Mouse (Mus musculus): ENCODE measurements at regions not wholly inside any gene's neighbourhood (a gene's known extent, or its start where the extent isn't known, plus 50 kb on each side); places are given as distances from the start of the nearest gene placed in this dataset.

DNA sequence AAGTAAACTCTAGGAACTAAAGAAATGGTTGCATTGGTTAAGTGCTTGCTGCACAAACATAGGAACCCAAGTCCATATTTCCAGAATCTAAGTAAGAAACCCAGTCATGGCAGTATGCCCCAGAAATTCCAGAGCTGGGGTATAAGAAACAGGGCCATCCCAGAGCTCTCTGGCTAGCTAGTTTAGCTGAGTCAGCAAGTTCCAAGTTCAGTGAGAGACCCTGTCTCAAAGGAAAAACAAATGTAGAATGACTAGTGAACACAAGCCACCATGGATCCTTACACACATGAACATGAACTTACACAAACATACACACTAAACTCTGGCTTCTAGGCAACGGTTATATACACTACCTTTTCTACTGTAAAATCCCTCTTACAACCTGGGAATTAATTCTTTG, 245.4 kb downstream of the Slc4a3 start:
- H3K9me3 ChIP-seq, result no peaks in the 10 kb centered on the region
- H3K27ac ChIP-seq, result no peak overlapping the region
- H3K36me3 ChIP-seq, result no peaks in the 10 kb centered on the region
- H3K4me3 ChIP-seq, result no peak overlapping the region
- no peaks in the 10 kb centered on the region for H3K4me1 ChIP-seq
- WGBS, result 78% methylated on average over 1 of the region's 1 CpGs
- no peak for DNase-seq (ENCODE audit: low spot score)
- H3K27me3 ChIP-seq (ENCODE audit: insufficient read depth, poor library complexity, severe bottlenecking), result peaks cover 4% of the 10 kb centered on the region; the same call in 1 of the 2 replicates

DNA sequence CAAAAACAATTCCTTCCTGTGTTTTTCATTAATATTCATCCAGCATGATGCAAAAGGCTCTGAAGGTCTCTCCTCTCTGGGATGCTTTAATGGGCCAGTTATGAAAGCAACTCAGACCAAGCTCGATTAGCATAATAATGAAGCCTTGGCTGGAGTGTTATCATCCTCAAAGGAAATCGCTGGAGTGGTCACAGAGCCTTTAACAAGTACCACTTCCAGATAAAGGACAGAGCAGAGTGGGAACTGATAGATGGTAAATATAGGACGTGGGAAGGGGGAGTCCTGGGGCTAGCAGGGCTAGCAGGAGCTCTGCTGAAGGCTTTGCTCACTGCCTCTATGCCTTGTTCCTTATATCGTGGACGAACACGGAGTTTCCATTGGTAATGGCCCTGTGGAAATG, 251.7 kb downstream of the Slc4a3 start:
- 26% methylated on average over 6 of the region's 6 CpGs for WGBS
- no peak for DNase-seq (ENCODE audit: low spot score)
- no peaks in the 10 kb centered on the region for H3K36me3 ChIP-seq

DNA sequence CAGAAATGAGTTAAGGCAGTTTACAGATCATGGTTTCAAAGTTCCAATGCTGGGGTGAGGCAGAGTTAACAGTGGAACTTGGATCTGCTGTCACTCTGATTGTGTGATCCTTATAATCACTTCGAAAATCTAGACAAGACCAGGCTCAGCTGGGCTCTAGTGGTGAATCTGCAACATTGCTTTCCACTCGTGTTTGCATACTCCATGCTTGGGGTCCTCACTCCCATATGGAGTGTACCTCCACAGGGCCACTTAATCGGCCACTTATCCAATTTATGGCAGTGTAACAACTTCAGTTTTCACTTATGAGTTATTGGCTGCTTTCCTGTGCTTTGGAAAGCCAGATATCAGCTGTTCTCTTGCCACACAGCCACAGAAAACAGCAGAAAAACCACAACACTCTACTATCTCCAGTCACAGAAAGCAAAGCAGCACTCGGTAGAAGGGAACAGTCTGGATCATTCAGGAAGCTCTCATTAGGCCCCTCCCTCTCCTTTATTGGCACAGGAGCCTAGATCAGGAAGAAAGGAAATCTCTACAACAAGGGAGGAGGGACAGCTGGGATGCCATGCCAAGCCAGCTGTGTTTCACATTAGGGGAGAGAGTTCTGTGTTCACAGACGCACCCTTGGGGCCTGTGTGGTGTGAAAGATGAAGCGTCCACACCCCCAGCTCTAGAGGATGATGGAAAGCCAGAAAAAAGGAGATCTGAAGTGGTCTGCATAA, 252.5 kb downstream of the Slc4a3 start:
- Histone ChIP-seq H3K4me3 (no peak overlapping the region), H3K27ac (no peak overlapping the region), H3K4me1 (peaks cover 21% of the 10 kb centered on the region), H3K36me3 (no peaks in the 10 kb centered on the region), H3K9me3 (no peaks in the 10 kb centered on the region), H3K27me3 (ENCODE audit: insufficient read depth, poor library complexity, severe bottlenecking) (peaks cover 12% of the 10 kb centered on the region; the same call in 1 of the 2 replicates)
- DNase-seq (ENCODE audit: low spot score), result no peak
- 50% methylated on average over 6 of the region's 6 CpGs for WGBS

More for the DNA sequence above, 251.7 kb downstream of the Slc4a3 start:
- Histone ChIP-seq H3K27me3 (ENCODE audit: insufficient read depth, poor library complexity, severe bottlenecking) (peaks cover 7% of the 10 kb centered on the region; the same call in 1 of the 2 replicates), H3K27ac (no peak overlapping the region), H3K9me3 (no peaks in the 10 kb centered on the region), H3K4me3 (no peak overlapping the region), H3K4me1 (peaks cover 20% of the 10 kb centered on the region)

DNA sequence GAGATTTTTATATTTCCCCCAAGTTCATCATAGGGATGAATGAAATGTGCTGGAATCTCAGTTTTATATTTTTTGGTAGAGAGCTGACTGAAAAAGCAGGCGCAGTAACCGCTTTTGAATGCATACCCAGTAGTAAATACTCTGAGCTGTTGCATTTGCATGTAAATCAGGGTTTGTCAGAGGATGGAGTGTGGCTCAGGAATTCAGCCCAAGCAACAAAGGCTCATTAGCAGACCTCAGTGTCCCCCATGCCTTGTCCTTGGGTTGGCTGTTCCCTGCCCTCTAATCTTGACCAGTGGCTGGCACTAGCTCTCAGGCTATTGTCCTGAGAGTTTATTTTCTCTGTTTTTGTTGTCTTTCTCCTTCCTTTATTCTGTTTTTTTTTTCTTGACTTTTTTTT, 258.4 kb downstream of the Slc4a3 start:
- DNase-seq (ENCODE audit: low spot score), result no peak
- Histone ChIP-seq H3K4me3 (no peak overlapping the region), H3K4me1 (peaks cover 9% of the 10 kb centered on the region), H3K9me3 (no peaks in the 10 kb centered on the region), H3K27ac (no peak overlapping the region), H3K36me3 (no peaks in the 10 kb centered on the region), H3K27me3 (ENCODE audit: insufficient read depth, poor library complexity, severe bottlenecking) (peaks cover 28% of the 10 kb centered on the region; the same call in 1 of the 2 replicates)
- WGBS, result 56% methylated on average over 2 of the region's 2 CpGs

DNA sequence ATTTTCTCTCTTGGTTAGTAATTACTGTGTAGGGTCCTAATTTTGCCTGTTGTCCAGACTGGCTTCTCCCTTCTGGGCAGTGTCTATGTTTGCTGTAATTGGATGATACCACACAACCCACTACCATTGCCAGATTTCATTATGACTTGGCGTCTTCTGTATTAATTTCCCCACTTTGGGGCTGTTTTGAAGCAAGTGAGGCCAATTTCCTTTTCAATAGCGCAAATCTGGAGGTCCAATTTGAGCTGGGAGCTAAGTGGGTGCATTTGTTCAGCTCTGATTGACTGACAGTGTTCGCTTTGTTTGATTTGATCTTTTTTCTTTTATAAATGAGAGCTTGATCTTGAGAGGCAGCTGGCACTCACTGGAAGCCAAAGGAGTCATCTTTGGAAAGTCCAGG, 266.4 kb downstream of the Slc4a3 start:
- WGBS, result 82% methylated on average over 3 of the region's 3 CpGs
- DNase-seq (ENCODE audit: low spot score), result no peak

DNA sequence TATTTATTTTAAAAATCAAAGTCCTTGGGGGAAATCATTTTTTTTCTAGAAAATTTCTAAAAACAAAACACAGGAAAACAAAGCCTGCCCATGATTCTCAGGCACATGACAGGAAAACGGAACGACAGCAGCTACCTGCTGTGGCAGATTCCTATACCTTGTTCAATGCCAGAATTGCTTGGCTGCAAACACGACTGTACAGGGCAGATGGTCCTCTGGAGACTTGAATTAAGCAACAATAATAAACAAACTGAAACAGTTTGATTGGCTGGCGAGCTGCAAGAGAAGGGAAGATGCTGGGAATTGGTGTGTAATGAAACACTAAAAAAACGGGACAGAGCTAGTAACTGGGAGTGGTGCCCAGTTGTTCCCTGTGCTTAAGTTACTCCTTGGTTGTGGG, 280.1 kb downstream of the Slc4a3 start:
- no peak overlapping the region for H3K4me3 ChIP-seq
- WGBS, result 70% methylated on average over 5 of the region's 5 CpGs
- no peaks in the 10 kb centered on the region for H3K9me3 ChIP-seq
- H3K36me3 ChIP-seq, result no peaks in the 10 kb centered on the region
- H3K27ac ChIP-seq, result no peak overlapping the region
- no peak for DNase-seq (ENCODE audit: low spot score)
- no peaks in the 10 kb centered on the region for H3K27me3 ChIP-seq (ENCODE audit: insufficient read depth, poor library complexity, severe bottlenecking)
- H3K4me1 ChIP-seq, result no peaks in the 10 kb centered on the region

More for the DNA sequence above, 266.4 kb downstream of the Slc4a3 start:
- 0 out of 2 replicates have a peak, but pooled peaks cover 3% of the 10 kb centered on the region for H3K4me1 ChIP-seq
- no peak overlapping the region for H3K4me3 ChIP-seq
- H3K9me3 ChIP-seq, result no peaks in the 10 kb centered on the region
- no peak overlapping the region for H3K27ac ChIP-seq
- no peaks in the 10 kb centered on the region for H3K36me3 ChIP-seq
- peaks cover 6% of the 10 kb centered on the region; the same call in 1 of the 2 replicates for H3K27me3 ChIP-seq (ENCODE audit: insufficient read depth, poor library complexity, severe bottlenecking)

DNA sequence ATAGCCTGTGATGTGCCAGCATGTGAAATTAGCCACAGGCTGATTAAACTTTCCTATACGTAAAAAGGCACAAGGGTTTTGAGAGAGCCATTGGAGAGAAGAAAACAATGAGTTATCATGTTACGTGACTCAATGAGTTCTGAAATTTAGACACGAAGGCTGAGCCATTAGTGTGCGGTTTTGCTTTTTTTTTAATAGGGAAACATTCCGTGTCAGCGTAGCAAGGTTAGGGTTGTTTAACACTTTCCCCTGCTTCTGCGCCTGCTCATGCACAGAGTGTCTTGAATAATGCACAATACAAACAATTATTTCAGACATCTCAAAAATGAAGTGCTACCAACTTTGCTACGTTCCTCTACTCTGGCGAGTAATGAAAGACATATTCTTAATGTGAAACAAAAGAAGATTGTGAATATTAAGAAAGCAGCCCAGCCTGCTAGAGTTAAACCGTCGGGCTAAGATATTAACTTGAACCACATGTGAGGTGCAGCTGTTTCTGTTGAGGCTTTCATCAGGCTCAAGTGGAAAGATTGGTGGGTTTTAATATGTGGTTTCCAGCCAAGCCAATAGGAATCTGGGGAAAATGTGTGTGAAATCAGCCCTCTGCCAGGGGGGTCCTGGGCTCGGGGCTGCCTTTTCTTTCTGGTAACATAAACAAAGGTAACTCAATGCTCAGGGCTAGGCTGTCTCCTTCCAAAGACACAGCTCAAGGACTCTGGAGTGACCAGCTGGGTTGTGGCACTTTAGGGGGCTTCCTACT, 287.2 kb downstream of the Slc4a3 start:
- no peaks in the 10 kb centered on the region for H3K36me3 ChIP-seq
- H3K9me3 ChIP-seq, result no peaks in the 10 kb centered on the region
- H3K27ac ChIP-seq, result no peak overlapping the region
- H3K4me3 ChIP-seq, result no peak overlapping the region
- no peak for DNase-seq (ENCODE audit: low spot score)
- no peaks in the 10 kb centered on the region for H3K4me1 ChIP-seq
- no peaks in the 10 kb centered on the region for H3K27me3 ChIP-seq (ENCODE audit: insufficient read depth, poor library complexity, severe bottlenecking)
- WGBS, result 71% methylated on average over 12 of the region's 12 CpGs

DNA sequence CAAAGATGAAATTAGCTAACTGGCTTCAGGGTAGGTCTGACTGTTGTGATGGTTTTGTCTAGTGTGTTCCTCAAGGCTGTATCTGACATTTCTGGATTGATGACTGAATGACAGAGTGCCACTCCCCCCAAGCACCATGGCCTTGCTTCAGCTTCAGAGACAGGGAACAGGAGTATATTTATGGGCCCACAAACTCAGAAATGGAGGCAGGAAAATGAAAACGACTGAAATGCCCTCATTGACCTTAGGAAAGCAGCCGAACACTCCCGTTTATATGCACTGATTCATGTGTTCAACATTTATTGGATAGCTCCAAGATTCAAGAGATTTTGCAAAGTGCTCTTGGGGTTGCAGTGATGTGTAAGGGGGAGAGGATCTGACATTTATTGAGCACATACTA, 288.3 kb downstream of the Slc4a3 start:
- DNase-seq (ENCODE audit: low spot score), result no peak
- H3K9me3 ChIP-seq, result no peaks in the 10 kb centered on the region
- no peaks in the 10 kb centered on the region for H3K36me3 ChIP-seq
- no peaks in the 10 kb centered on the region for H3K4me1 ChIP-seq
- no peak overlapping the region for H3K27ac ChIP-seq
- no peak overlapping the region for H3K4me3 ChIP-seq
- H3K27me3 ChIP-seq (ENCODE audit: insufficient read depth, poor library complexity, severe bottlenecking), result no peaks in the 10 kb centered on the region
- 83% methylated on average over 3 of the region's 3 CpGs for WGBS

DNA sequence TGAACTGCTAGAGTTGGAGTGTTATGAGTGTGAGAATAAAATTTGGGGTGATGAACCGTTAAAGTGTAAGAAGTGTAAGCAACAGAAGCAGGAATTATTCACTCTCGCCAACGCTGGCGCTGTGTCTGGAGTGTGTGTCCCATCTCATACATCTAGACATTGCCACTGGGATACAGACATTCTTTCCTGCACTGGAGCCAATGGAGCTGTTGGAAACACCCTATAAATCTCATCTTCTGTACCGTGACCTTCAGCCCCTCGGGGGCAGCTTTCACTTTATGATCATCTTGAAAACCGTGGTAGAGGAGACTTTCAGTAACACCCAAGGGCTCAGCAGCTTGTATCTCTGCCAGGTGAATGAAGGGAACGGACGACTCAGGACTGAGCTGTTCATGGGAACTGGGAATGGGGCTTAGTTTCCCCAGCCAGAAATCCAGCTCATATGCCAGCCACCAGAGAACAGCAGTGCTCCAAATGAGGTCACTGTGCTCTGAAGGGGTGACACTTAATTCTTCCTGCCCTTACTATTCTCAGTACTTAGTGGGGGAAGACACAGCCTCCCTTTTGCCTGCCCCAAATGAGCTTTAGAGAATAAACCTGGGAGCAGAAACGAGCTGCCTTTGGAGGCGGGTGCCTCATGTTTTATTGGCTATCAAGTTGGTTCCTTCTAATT, 293.6 kb downstream of the Slc4a3 start:
- H3K27me3 ChIP-seq (ENCODE audit: insufficient read depth, poor library complexity, severe bottlenecking), result no peaks in the 10 kb centered on the region
- H3K4me1 ChIP-seq, result no peaks in the 10 kb centered on the region
- no peaks in the 10 kb centered on the region for H3K36me3 ChIP-seq
- H3K27ac ChIP-seq, result no peak overlapping the region
- H3K9me3 ChIP-seq, result no peaks in the 10 kb centered on the region
- H3K4me3 ChIP-seq, result no peak overlapping the region
- no peak for DNase-seq (ENCODE audit: low spot score)
- WGBS, result 83% methylated on average over 11 of the region's 11 CpGs

DNA sequence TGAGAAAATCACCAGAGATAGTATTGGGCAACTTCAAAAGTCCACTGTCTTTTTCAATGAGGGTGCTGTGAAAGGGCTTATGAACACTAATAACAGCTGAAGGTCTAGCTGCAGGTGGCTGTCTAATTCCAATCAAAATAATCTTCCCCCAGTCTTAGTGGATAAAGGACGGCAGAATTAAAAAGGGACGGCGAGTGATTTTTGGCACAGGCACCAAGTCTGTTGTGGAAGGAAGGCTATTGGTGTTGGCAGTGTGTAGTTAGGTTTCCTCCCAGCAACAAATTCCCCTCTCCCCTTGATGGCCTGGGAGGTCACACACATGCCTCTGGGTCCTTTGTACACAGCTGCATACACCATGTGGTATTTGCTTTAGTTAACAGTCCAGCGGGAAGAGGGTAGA, 296.3 kb downstream of the Slc4a3 start:
- no peaks in the 10 kb centered on the region for H3K9me3 ChIP-seq
- 86% methylated on average over 4 of the region's 4 CpGs for WGBS
- no peaks in the 10 kb centered on the region for H3K36me3 ChIP-seq
- no peak overlapping the region for H3K4me3 ChIP-seq
- H3K27me3 ChIP-seq (ENCODE audit: insufficient read depth, poor library complexity, severe bottlenecking), result no peaks in the 10 kb centered on the region
- H3K27ac ChIP-seq, result no peak overlapping the region
- DNase-seq (ENCODE audit: low spot score), result no peak
- H3K4me1 ChIP-seq, result peaks cover 4% of the 10 kb centered on the region; the same call in 1 of the 2 replicates

DNA sequence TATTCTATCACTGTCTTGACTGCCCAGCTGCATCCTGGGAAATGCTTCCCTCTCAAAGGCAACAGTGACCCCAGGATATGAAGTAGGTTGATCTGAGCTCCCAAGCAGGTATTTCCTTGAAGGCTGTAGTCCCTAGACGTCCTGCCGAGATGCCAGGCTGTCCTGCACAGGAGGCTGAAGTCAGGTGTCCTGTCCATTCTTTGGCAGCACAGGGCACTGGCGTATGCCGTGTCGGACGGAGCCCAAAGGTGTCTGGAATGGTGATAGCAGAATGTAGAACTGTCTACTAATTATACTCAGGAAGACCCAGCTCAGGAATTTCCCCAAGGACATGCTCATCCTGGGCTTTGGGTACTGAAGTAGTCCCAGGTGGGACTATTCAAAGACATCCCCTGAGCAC, 297.3 kb downstream of the Slc4a3 start:
- Histone ChIP-seq H3K36me3 (no peaks in the 10 kb centered on the region), H3K4me3 (no peak overlapping the region), H3K27me3 (ENCODE audit: insufficient read depth, poor library complexity, severe bottlenecking) (no peaks in the 10 kb centered on the region), H3K27ac (no peak overlapping the region), H3K4me1 (peaks cover 4% of the 10 kb centered on the region; the same call in 1 of the 2 replicates), H3K9me3 (no peaks in the 10 kb centered on the region)
- no peak for DNase-seq (ENCODE audit: low spot score)
- WGBS, result 80% methylated on average over 6 of the region's 6 CpGs

DNA sequence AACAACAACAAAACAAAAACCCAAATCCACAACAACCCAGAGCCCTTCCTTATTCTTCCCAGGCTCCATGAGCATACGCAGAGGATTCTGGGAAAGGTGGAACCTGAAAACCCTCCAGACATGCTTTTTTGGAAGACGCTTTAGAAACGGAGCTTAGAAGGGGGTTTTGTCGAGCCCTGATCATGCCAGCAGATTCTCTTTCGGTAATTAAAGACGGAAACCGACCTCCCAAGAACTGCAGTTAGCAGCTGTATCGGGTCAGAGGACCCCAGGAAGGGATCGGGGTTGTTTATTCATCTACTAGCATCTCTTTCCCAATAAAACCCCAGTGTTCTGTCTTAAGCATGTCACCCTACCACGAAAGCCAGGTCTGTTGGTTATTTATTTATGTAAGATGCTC, 298.1 kb downstream of the Slc4a3 start:
- H3K36me3 ChIP-seq, result no peaks in the 10 kb centered on the region
- H3K4me1 ChIP-seq, result peaks cover 4% of the 10 kb centered on the region; the same call in 1 of the 2 replicates
- H3K9me3 ChIP-seq, result no peaks in the 10 kb centered on the region
- H3K27me3 ChIP-seq (ENCODE audit: insufficient read depth, poor library complexity, severe bottlenecking), result no peaks in the 10 kb centered on the region
- no peak overlapping the region for H3K27ac ChIP-seq
- DNase-seq (ENCODE audit: low spot score), result no peak
- H3K4me3 ChIP-seq, result no peak overlapping the region
- WGBS, result 85% methylated on average over 10 of the region's 10 CpGs

DNA sequence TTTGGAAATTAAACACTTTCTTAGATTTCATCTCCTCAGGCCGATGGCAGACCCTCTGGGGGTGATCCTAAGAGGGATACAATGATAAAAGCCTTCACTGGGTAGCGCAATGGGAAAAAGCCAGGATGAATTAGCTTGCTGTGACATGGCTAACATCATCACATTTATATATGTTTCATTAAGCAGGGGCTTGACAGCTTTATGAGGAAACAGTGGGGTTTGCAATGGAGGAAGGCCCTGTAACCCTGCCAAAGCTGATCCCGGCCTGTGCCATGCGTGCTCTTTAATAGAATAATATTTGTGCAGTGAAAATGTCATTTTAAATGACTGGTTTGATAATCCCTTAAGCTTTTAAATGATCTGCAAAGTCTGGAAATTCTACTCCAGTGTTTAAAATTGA, 298.5 kb downstream of the Slc4a3 start:
- no peak overlapping the region for H3K4me3 ChIP-seq
- no peaks in the 10 kb centered on the region for H3K27me3 ChIP-seq (ENCODE audit: insufficient read depth, poor library complexity, severe bottlenecking)
- no peak for DNase-seq (ENCODE audit: low spot score)
- no peaks in the 10 kb centered on the region for H3K36me3 ChIP-seq
- H3K27ac ChIP-seq, result no peak overlapping the region
- 89% methylated on average over 4 of the region's 4 CpGs for WGBS
- peaks cover 4% of the 10 kb centered on the region; the same call in 1 of the 2 replicates for H3K4me1 ChIP-seq
- H3K9me3 ChIP-seq, result no peaks in the 10 kb centered on the region
